Mouse (Mus musculus) cerebellum, postnatal 14 days (tissue): Measurements from ENCODE around the gene Lztfl1.
A peak's percentile ranks its signal among the peaks of the same experiment; 100 is the strongest.

Source experiments
- DNase-seq, 2 experiments: peaks; one replicate each; pipeline ENCODE4 v3.0.0; 2021; ENCODE audit warnings: mixed read lengths in 2 of 2

Gene Lztfl1

GRCm38 (mm10) chr9:123679198-123679597 is 38.3 kb downstream of the Lztfl1 start:
- DNase-seq: no peak

- DNase-seq: peak; percentile 3 to 11
Measured at GRCm38 (mm10) chr9:123678327-123679105, 39.0 kb downstream of the Lztfl1 start, which contains the start of the genes Ccr9 and Slc6a20a. Gene Ccr9 (plus strand): TSS chr9:123678439. Gene Slc6a20a (minus strand): TSS chr9:123678885.

DNA sequence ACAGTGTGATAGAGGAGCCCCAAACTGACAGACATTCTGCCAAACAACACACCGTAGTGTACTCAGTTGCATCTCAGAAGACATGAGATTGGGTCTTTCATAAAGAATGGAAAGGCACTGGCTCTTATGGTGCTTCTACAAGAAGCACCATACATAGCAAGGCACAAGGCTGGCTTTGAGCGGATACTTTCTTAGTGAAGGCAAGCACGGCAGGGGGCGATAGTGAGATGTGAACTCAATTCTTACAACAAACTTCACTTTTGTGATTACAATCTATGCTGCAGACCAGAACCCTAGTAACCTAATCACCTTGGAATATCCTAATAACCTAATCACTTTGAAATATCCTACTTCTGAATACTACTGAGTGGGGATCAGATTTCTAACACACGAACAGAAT is 51.9 kb downstream of the Lztfl1 start:
- peak; percentile 5 to 30 for DNase-seq

DNA sequence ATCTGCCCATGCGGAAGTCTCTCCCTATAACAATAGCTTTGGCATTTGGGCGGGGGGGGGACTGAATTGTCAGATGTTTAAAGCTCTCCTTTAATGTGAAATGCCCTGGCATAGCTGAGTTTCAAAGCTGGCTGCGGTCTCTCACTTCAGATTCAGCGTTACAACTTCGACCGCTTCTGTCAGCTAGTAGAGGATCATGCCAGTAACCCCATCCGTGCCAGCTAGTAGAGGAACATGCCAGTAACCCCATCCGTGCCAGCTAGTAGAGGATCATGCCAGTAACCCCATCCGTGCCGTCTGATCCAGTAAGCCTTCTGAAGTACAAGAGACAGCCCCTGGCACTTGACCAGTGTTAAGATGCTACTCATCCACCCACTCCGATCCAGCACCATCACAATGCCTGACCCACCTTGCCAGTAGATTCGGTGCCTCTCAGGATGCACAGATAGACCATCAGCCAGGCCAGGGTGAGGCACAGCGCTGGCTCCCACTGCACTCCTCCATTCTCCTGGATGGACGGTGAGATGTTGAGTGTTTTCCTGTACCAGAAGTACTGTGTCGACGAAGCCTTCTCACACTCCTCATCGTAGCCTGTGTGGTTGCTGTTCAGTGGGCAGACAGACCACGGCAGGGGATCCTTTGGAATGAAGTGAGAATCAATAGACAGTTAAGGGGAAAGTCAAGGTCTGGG is 57.4 kb downstream of the Lztfl1 start:
- DNase-seq: peak; percentile 50 to 65

GRCm38 (mm10) chr9:123658981-123659380 is 58.5 kb downstream of the Lztfl1 start:
- DNase-seq: no peak

DNA sequence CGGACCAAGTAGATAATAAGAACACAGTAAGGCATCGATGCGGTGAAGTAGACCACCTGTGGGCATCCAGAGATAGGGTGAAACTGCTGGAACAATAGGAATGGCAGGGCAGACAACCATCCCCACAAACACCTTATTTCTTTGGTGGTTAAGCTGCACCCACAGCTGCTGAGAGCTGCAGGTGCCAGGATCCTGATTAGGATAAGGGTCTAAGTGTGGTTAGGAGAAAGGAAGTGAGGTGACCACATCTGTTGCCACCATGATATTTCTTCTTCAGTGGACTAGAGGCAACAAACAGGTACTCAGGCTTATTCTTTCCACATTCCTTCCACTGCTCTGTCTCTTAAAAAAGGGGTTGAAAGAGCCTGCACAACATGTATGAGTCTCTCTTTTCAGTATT is 60.0 kb downstream of the Lztfl1 start:
- DNase-seq: no peak

DNA sequence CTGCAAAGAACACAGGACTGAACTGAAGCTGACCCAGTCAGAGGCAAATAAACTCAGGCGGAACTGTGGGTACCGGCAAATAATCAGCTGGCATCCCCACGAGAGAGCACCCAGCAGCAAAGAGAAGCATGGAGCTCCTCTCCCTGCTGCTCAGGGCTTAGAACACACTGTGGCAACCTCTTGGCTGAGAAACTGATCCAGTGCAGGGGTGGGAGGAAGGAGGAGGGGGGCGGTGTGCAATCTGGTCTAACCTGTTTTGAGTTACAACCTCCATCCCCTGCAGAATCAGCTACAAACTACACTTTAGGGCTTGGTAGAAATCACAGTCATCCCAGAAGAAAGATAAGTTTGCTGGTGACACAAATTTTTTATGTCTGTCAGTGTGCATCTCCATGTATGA is 66.1 kb downstream of the Lztfl1 start:
- no peak for DNase-seq

GRCm38 (mm10) chr9:123649785-123650511 is 67.5 kb downstream of the Lztfl1 start:
- no peak for DNase-seq
